Comparison of ENCODE assay signal across 15 mouse cellular contexts in the genomic region with DNA sequence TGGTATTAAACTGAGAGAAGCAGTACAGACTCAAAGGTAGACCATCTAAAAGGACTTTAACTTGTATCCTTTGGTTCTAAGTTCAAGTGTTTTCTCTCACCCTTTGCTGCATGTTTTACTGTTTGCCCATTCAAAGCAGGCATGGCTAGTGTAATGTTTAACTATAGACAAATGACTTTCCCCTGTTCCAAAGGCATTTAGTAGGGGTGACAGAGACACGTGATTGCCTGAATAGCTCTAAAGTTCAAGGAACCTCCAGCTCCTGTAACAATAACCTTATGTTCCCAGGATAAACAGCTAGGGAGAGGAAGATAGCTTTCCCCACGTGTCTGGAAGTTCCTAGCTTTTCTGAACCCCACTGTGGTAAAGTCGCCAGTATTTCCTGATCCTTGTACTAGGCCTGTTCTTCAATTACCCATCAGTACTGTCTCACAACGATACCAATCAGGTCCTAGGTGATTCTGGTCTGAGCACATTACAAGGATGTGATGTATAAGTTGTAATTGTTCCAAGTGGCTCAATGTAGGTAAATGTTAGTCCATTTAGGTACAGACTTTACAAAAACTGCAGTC.
DNase-seq lines count a peak whose midpoint lies in the region; ATAC-seq and TF ChIP-seq lines count a peak whose summit lies in the region.
"Had no signal": no experiment of that assay in that cellular context is flagged by ENCODE, and none has a peak within 500 bp of the region (broad histone marks: within the 10 kb centered on the region; RNA-seq: fewer than 3 reads in every experiment).

No protein-coding gene starts in this region.

- H3K27me3 ChIP-seq in liver, adult 2 months (ENCODE audit: control insufficient read depth, insufficient read depth, low read length) = no peaks in the 10 kb centered on the region
- no peaks in the 10 kb centered on the region for H3K27me3 ChIP-seq in stomach, embryonic 14.5 days (ENCODE audit: control insufficient read depth, insufficient read depth, low read length)
- H3K27me3 ChIP-seq: hindbrain, embryonic 12.5 days; limb, embryonic 12.5 days had no signal

- peaks cover 17% of the 10 kb centered on the region for H3K4me1 ChIP-seq in liver, adult 2 months (ENCODE audit: control insufficient read depth, insufficient read depth, low read length)
- no peaks in the 10 kb centered on the region for H3K4me1 ChIP-seq in stomach, embryonic 14.5 days (ENCODE audit: control insufficient read depth, insufficient read depth, low read length)
- H3K4me1 ChIP-seq: limb, embryonic 12.5 days had no signal

- TF ChIP-seq CTCF in liver, adult 2 months (IDR thresholded peaks at IDR 0.05; ENCODE audit: low read depth, low read length) = no peak

- peak overlapping the region; percentile 70 for H3K27ac ChIP-seq in liver, adult 2 months (replicated peaks; ENCODE audit: insufficient read depth, low read depth, low read length)
- 0 out of 2 replicates have a peak overlapping the region, but pooled peaks have one; percentile 30 for H3K27ac ChIP-seq in stomach, embryonic 14.5 days (ENCODE audit: low read length)
- H3K27ac ChIP-seq: limb, embryonic 12.5 days had no signal

- no peak overlapping the region for H3K9ac ChIP-seq in liver, adult 2 months (ENCODE audit: low read depth, low read length)
- no peak overlapping the region for H3K9ac ChIP-seq in stomach, embryonic 14.5 days (replicated peaks; ENCODE audit: low read depth, low read length)
- H3K9ac ChIP-seq: hindbrain, embryonic 12.5 days; limb, embryonic 12.5 days had no signal

- DNase-seq in liver, adult 2 months (ENCODE audit: extremely low read depth, low read depth, low spot score) = peak; percentile 99
- no peak for DNase-seq in liver
- DNase-seq in kidney, adult 9 months = peak; percentile 94
- DNase-seq in large intestine, adult 2 months (ENCODE audit: low read depth, low spot score) = peak; percentile 83
- DNase-seq in left cerebral cortex, adult 8-10 months (ENCODE audit: low spot score in 2 of 2) = no peak
- no peak for DNase-seq in thymus, postnatal 4 days
- DNase-seq in layer of hippocampus, adult 11-12 months (ENCODE audit: low spot score) = no peak
- DNase-seq: adrenal gland, adult 8-10 months; cerebellum, adult 18-20 months; right cerebral cortex, postnatal 25 days had no signal

- TF ChIP-seq POLR2A in liver, adult 2 months (IDR thresholded peaks at IDR 0.05; ENCODE audit: extremely low read depth, insufficient read depth, low read length) = no peak

- no peak overlapping the region for H3K4me2 ChIP-seq in stomach, embryonic 14.5 days (replicated peaks; ENCODE audit: low read depth, low read length)
- H3K4me2 ChIP-seq: limb, embryonic 12.5 days had no signal

- ATAC-seq in stomach, embryonic 14.5 days (ENCODE audit: insufficient number of reproducible peaks, insufficient read depth, low FRiP score, low read depth) = peak; percentile 69; the same call in 1 of the 2 replicates

- H3K9me3 ChIP-seq in stomach, embryonic 14.5 days (ENCODE audit: control insufficient read depth, low read depth, low read length) = no peaks in the 10 kb centered on the region
- H3K9me3 ChIP-seq: hindbrain, embryonic 12.5 days; limb, embryonic 12.5 days had no signal

- 16% methylated on average over 4 of the region's 4 CpGs for WGBS in liver, adult 2 months
- 24% methylated on average over 4 of the region's 4 CpGs for WGBS in large intestine, adult 2 months
- WGBS in stomach, embryonic 14.5 days = 47% methylated on average over 4 of the region's 4 CpGs

- H3K4me3 ChIP-seq in liver, adult 2 months (ENCODE audit: insufficient read depth, low read depth, low read length) = no peak overlapping the region
- H3K4me3 ChIP-seq in stomach, embryonic 14.5 days (ENCODE audit: low read depth, low read length) = no peak overlapping the region
- H3K4me3 ChIP-seq: hindbrain, embryonic 12.5 days; layer of hippocampus, adult 2 months; left cerebral cortex, adult 2 months; limb, embryonic 12.5 days had no signal

- no peaks in the 10 kb centered on the region for H3K79me2 ChIP-seq in liver, adult 2 months (ENCODE audit: control insufficient read depth, insufficient read depth, low read length)

- H3K36me3 ChIP-seq in liver, adult 2 months (ENCODE audit: control insufficient read depth, insufficient read depth, low read length) = no peaks in the 10 kb centered on the region
- H3K36me3 ChIP-seq in stomach, embryonic 14.5 days (ENCODE audit: control insufficient read depth, insufficient read depth, low read length) = no peaks in the 10 kb centered on the region
- H3K36me3 ChIP-seq: hindbrain, embryonic 12.5 days; limb, embryonic 12.5 days had no signal

Comparison
In these comparisons a context has a peak if more than half of its experiments do, and no peak if none do; other contexts are left out.
1. DNase-seq: peak in liver, adult 2 months (single experiment), kidney, adult 9 months (single experiment) and large intestine, adult 2 months (single experiment); none in liver (single experiment), left cerebral cortex, adult 8-10 months (0 of 2), thymus, postnatal 4 days (single experiment) and layer of hippocampus, adult 11-12 months (single experiment).